Mouse (Mus musculus) liver, postnatal 0 days (tissue): Measurements from ENCODE around the gene Ankmy1. TPM values are rescaled to one million over a fixed set of nuclear protein-coding genes. Genes with fewer than 3 reads are reported as not detected.
A peak's percentile ranks its signal among the peaks of the same experiment; 100 is the strongest.

Experiments
- ATAC-seq: fragments of 200-750 bp; cut with Nextera tagmentation; 2 replicates; pipeline ENCODE4 v1.8.0; 2017; ENCODE audit warnings: mild to moderate bottlenecking, moderate library complexity
- DNase-seq: peaks from one replicate; pipeline ENCODE4 v3.0.0-alpha.2; 2016
- H3K27ac ChIP-seq: fragments of 300-500 bp; sonication (generic); 2 replicates; pipeline ENCODE4 v1.5.1; 2014; ENCODE audit warnings: antibody characterized with exemption, moderate library complexity, mild to moderate bottlenecking, low read depth
- H3K27me3 ChIP-seq: fragments of 300-500 bp; sonication (generic); 2 replicates; pipeline ENCODE4 v1.6.1; 2014; ENCODE audit warnings: low read length, control low read depth, mixed read lengths; ENCODE audit not compliant: insufficient read depth
- H3K36me3 ChIP-seq: fragments of 300-500 bp; sonication (generic); replicated peaks from 2 replicates; pipeline ENCODE4 v1.6.1; 2014; ENCODE audit warnings: mild to moderate bottlenecking, control low read depth, low read length, moderate library complexity, mixed read lengths; ENCODE audit not compliant: insufficient read depth
- H3K4me1 ChIP-seq: fragments of 300-500 bp; sonication (generic); 2 replicates; pipeline ENCODE4 v1.6.1; 2014; ENCODE audit warnings: antibody characterized with exemption, mild to moderate bottlenecking, control low read depth; ENCODE audit not compliant: insufficient read depth
- H3K4me2 ChIP-seq: fragments of 300-500 bp; sonication (generic); 2 replicates; pipeline ENCODE4 v1.6.1; 2014; ENCODE audit warnings: low read depth, mild to moderate bottlenecking, low read length, moderate library complexity, mixed read lengths
- H3K4me3 ChIP-seq: fragments of 300-500 bp; sonication (generic); 2 replicates; pipeline ENCODE4 v1.5.1; 2014; ENCODE audit warnings: low read depth, low read length
- H3K9ac ChIP-seq: fragments of 300-500 bp; sonication (generic); replicated peaks from 2 replicates; pipeline ENCODE4 v1.6.1; 2014; ENCODE audit warnings: mild to moderate bottlenecking, moderate library complexity
- H3K9me3 ChIP-seq: fragments of 300-500 bp; sonication (generic); 2 replicates; pipeline ENCODE4 v1.6.1; 2016; ENCODE audit warnings: mild to moderate bottlenecking, control low read depth, low read length, mixed read lengths
- CTCF ChIP-seq: sonication (generic); IDR thresholded peaks from 2 replicates; pipeline ENCODE4 v1.5.1; 2016; ENCODE audit warnings: antibody characterized with exemption, low read depth
- EP300 ChIP-seq: IDR thresholded peaks from 2 replicates; pipeline ENCODE4 v1.6.1; 2016; ENCODE audit warnings: antibody characterized with exemption, low read depth, mild to moderate bottlenecking
- WGBS: fragments of 180-500 bp; shearing (Covaris S2); extraction: QIAGEN DNeasy Blood & Tissue Kit; methylation state at CpG from one replicate; pipeline ENCODE4 v1.1.7; 2014; ENCODE audit not compliant: insufficient replicate concordance; 5-methylcytosine and 5-hydroxymethylcytosine counted together
- polyA plus RNA-seq: library from polyadenylated mRNA; unstranded; fragments of >200 nt; fragmentation: Nextera tagmentation; extraction: Ambion mirVana; gene quantifications from 2 replicates; pipeline ENCODE4 v1.2.1, GENCODE M21; 2015

Gene Ankmy1
- polyA plus RNA-seq, 1 experiment from 2014 or later = 0.05 TPM

- H3K27me3 ChIP-seq = no peaks in the 10 kb centered on the region; the same call in 1 of the 2 replicates
- no peak for DNase-seq
These were observed 921 bp upstream of the Ankmy1 start for GRCm38 (mm10) chr1:92903627-92904026.

DNA sequence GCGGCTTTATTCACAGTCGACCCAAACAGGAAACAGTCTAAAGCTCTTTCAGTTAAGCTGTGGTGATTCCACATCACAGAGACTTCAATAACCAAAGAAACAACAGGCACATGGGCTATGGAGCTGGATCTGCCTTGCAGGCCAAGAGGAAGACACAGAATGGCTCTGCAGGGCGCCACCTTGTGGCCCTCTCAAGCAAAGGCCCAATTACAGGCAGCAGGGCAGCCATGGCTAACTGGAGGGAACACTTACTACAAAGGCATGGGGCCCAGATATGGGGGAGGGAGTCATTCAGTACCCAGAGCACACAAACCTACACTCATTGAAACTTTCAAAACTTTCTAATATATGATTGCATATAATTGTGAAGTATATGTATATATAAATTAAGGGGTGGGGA is 7.6 kb downstream of the Ankmy1 start:
- H3K4me3 ChIP-seq = no peak overlapping the region
- ATAC-seq (peak; percentile 45), DNase-seq (peak; percentile 78)

More at GRCm38 (mm10) chr1:92903627-92904026, 921 bp upstream of the Ankmy1 start:
- Histone ChIP-seq H3K9me3 (no peaks in the 10 kb centered on the region), H3K27ac (no peak overlapping the region), H3K4me1 (peaks cover 29% of the 10 kb centered on the region), H3K9ac (no peak overlapping the region), H3K4me3 (no peak overlapping the region), H3K4me2 (no peak overlapping the region), H3K36me3 (peaks cover 3% of the 10 kb centered on the region; the same call in 1 of the 2 replicates)
- no peak for TF ChIP-seq CTCF
- no peak for TF ChIP-seq EP300
- ATAC-seq = no peak
- WGBS = 73% methylated on average over 4 of the region's 4 CpGs

DNA sequence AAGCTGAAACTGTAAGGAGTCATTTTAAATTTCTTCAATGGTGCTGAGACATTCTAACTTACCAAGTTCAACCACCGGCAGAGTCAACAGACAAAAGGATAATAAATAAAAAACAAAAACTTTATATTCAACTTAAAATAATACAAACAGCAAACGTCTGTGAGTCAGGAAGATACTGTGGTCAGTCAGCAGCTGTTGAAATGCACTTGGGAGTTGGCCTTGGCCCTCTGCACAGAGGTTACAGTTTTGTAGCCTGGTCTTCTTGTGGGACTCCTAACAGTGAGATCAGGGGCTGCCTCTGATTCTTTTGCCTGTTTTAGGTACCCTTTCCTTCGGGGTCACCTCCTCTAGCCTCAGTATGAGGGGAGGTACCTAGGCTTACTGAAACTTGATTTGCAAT is 8.8 kb downstream of the Ankmy1 start:
- no peak for DNase-seq
- ATAC-seq = no peak
- Histone ChIP-seq H3K4me2 (no peak overlapping the region), H3K4me1 (no peaks in the 10 kb centered on the region), H3K27ac (no peak overlapping the region), H3K27me3 (no peaks in the 10 kb centered on the region), H3K9ac (no peak overlapping the region), H3K9me3 (no peaks in the 10 kb centered on the region), H3K4me3 (no peak overlapping the region), H3K36me3 (no peaks in the 10 kb centered on the region)
- no peak for TF ChIP-seq EP300
- no peak for TF ChIP-seq CTCF
- 53% methylated on average over 3 of the region's 3 CpGs for WGBS

More for the DNA sequence above, 7.6 kb downstream of the Ankmy1 start:
- TF ChIP-seq EP300 (no peak), CTCF (peak; percentile 92)
- Histone ChIP-seq H3K9ac (no peak overlapping the region), H3K4me2 (no peak overlapping the region), H3K27ac (no peak overlapping the region), H3K36me3 (no peaks in the 10 kb centered on the region), H3K4me1 (no peaks in the 10 kb centered on the region), H3K9me3 (no peaks in the 10 kb centered on the region), H3K27me3 (no peaks in the 10 kb centered on the region)
- WGBS = 15% methylated on average over 3 of the region's 3 CpGs

DNA sequence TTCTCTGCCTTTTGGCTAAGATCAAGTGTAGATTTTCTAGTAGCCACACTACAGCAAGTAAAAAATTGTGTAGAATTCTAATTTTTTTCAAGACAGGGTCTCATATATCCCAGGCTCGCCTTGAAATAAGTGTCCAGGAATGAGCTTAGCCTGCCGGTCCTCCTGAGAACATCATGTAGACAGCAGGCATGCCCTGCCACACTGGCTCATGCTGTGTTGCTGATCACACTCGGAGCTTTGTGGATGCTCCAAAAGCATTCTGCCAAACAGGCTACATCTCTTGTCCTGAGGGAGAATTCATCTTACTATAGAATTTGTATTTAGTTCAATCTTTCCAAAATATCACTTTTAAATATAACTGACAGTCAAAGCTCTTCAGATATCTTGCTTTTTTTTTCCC is 9.9 kb downstream of the Ankmy1 start:
- no peak overlapping the region for H3K4me2 ChIP-seq
- no peaks in the 10 kb centered on the region for H3K27me3 ChIP-seq
- H3K36me3 ChIP-seq = no peaks in the 10 kb centered on the region
- no peak overlapping the region for H3K27ac ChIP-seq
- no peak overlapping the region for H3K9ac ChIP-seq
- no peak for DNase-seq
- WGBS = 68% methylated on average over 3 of the region's 3 CpGs
- TF ChIP-seq EP300 (no peak), CTCF (no peak)
- no peak overlapping the region for H3K4me3 ChIP-seq
- no peaks in the 10 kb centered on the region for H3K9me3 ChIP-seq
- no peak for ATAC-seq
- no peaks in the 10 kb centered on the region for H3K4me1 ChIP-seq

- DNase-seq (no peak), ATAC-seq (no peak)
- no peaks in the 10 kb centered on the region for H3K9me3 ChIP-seq
- WGBS = 73% methylated on average over 7 of the region's 7 CpGs
- H3K27ac ChIP-seq = no peak overlapping the region
- no peak overlapping the region for H3K4me3 ChIP-seq
- no peak overlapping the region for H3K9ac ChIP-seq
- no peaks in the 10 kb centered on the region for H3K36me3 ChIP-seq
- no peaks in the 10 kb centered on the region for H3K27me3 ChIP-seq
- H3K4me2 ChIP-seq = no peak overlapping the region
- no peaks in the 10 kb centered on the region for H3K4me1 ChIP-seq
- TF ChIP-seq EP300 (no peak), CTCF (no peak)
These were observed 13.6 kb downstream of the Ankmy1 start for GRCm38 (mm10) chr1:92888901-92889655.

- Histone ChIP-seq H3K4me2 (no peak overlapping the region), H3K27ac (no peak overlapping the region), H3K4me1 (no peaks in the 10 kb centered on the region)
These were observed 20.7 kb downstream of the Ankmy1 start for GRCm38 (mm10) chr1:92881982-92882381.

More at GRCm38 (mm10) chr1:92881982-92882381, 20.7 kb downstream of the Ankmy1 start:
- DNase-seq (no peak), ATAC-seq (no peak)
- Histone ChIP-seq H3K9ac (no peak overlapping the region), H3K4me3 (no peak overlapping the region), H3K36me3 (no peaks in the 10 kb centered on the region), H3K27me3 (no peaks in the 10 kb centered on the region), H3K9me3 (no peaks in the 10 kb centered on the region)
- 78% methylated on average over 6 of the region's 6 CpGs for WGBS
- no peak for TF ChIP-seq EP300
- no peak for TF ChIP-seq CTCF
